Mouse (Mus musculus): ENCODE results near the gene Creb3l2.
"Not testable (repeated sequence)": the region's sequence is repeated elsewhere in the genome, so short reads cannot be mapped to it uniquely, and the experiment has no call there.

The Creb3l2 gene

GRCm38 (mm10) chr6:37407876-37408275 is 34.1 kb downstream of the Creb3l2 start:
- DNase-seq, result no peak

- no peak for DNase-seq
Measured at GRCm38 (mm10) chr6:37406903-37407302, 35.0 kb downstream of the Creb3l2 start.

GRCm38 (mm10) chr6:37406018-37406417 is 35.9 kb downstream of the Creb3l2 start:
- DNase-seq, result no peak

GRCm38 (mm10) chr6:37404325-37404724 is 37.6 kb downstream of the Creb3l2 start:
- no peak for DNase-seq

GRCm38 (mm10) chr6:37401928-37402327 is 40.0 kb downstream of the Creb3l2 start:
- DNase-seq, result no peak

GRCm38 (mm10) chr6:37400866-37401525 is 41.0 kb downstream of the Creb3l2 start:
- no peak for DNase-seq

- DNase-seq, result no peak
Measured at GRCm38 (mm10) chr6:37400167-37400566, 41.8 kb downstream of the Creb3l2 start.

GRCm38 (mm10) chr6:37398943-37399342 is 43.0 kb downstream of the Creb3l2 start:
- no peak for DNase-seq

GRCm38 (mm10) chr6:37397973-37398372 is 44.0 kb downstream of the Creb3l2 start:
- no peak for DNase-seq

GRCm38 (mm10) chr6:37397254-37397653 is 44.7 kb downstream of the Creb3l2 start:
- no peak for DNase-seq

- no peak for DNase-seq
Measured at GRCm38 (mm10) chr6:37396127-37396526, 45.8 kb downstream of the Creb3l2 start.

- no peak for DNase-seq
Measured at GRCm38 (mm10) chr6:37393263-37393662, 48.7 kb downstream of the Creb3l2 start.

- DNase-seq, result no peak
Measured at GRCm38 (mm10) chr6:37392262-37392661, 49.7 kb downstream of the Creb3l2 start.

- DNase-seq, result no peak
Measured at GRCm38 (mm10) chr6:37391313-37391712, 50.6 kb downstream of the Creb3l2 start.

- no peak for DNase-seq
Measured at GRCm38 (mm10) chr6:37388960-37389359, 53.0 kb downstream of the Creb3l2 start.

GRCm38 (mm10) chr6:37388501-37388900 is 53.4 kb downstream of the Creb3l2 start:
- DNase-seq, result no peak

- no peak for DNase-seq
Measured at GRCm38 (mm10) chr6:37387281-37387680, 54.7 kb downstream of the Creb3l2 start.

- no peak for DNase-seq
Measured at GRCm38 (mm10) chr6:37385602-37386285, 56.2 kb downstream of the Creb3l2 start.

GRCm38 (mm10) chr6:37382761-37383160 is 59.2 kb downstream of the Creb3l2 start:
- no peak for DNase-seq

- no peak for DNase-seq
Measured at GRCm38 (mm10) chr6:37377836-37378580, 63.9 kb downstream of the Creb3l2 start.

- not testable (repeated sequence) for DNase-seq
Measured at GRCm38 (mm10) chr6:37377387-37377786, 64.6 kb downstream of the Creb3l2 start.

- DNase-seq, result no peak
Measured at GRCm38 (mm10) chr6:37375452-37375851, 66.5 kb downstream of the Creb3l2 start.

- DNase-seq, result no peak
Measured at GRCm38 (mm10) chr6:37371341-37371740, 70.6 kb downstream of the Creb3l2 start.

GRCm38 (mm10) chr6:37370566-37370965 is 71.4 kb downstream of the Creb3l2 start:
- no peak for DNase-seq

All from cerebellum, adult 9-11 months (tissue).